Mouse (Mus musculus): ENCODE measurements at regions not wholly inside any gene's neighbourhood (a gene's known extent, or its start where the extent isn't known, plus 50 kb on each side); places are given as distances from the start of the nearest gene placed in this dataset.

DNA sequence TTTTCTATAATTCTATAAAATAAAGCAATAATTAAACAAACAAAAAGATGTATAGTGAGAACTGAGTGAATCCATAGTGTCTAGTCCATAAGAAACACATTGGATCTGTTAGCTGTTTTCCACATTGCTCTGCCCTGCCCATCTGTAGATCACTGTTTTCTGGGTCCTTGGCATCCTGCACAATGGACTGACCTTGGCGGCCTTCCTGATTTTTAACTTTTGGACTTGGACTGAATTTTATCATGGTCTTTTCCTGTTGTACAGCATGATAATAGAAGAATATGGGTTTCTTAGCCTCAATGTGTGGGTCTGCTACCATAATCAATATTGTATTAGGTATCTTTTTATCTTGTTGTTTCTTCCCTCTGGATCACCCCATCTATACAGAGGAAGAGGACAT lies 456.0 kb downstream of the 1810013L24Rik start:
- no peak for ATAC-seq (ENCODE audit: low read depth)
- H3K4me3 ChIP-seq (ENCODE audit: low read depth, low read length): no peak overlapping the region
- no peaks in the 10 kb centered on the region for H3K9me3 ChIP-seq (replicated peaks; ENCODE audit: control insufficient read depth, low read length)
- H3K9ac ChIP-seq (ENCODE audit: low read depth, low read length): no peak overlapping the region
- no peaks in the 10 kb centered on the region for H3K27me3 ChIP-seq (ENCODE audit: control insufficient read depth, insufficient read depth, low read depth, low read length)
- no peak overlapping the region for H3K27ac ChIP-seq (ENCODE audit: low read length)
- H3K4me2 ChIP-seq (ENCODE audit: low read depth, low read length): no peak overlapping the region
- no peaks in the 10 kb centered on the region for H3K36me3 ChIP-seq (ENCODE audit: control insufficient read depth, insufficient read depth)
- 77% methylated on average over 1 of the region's 1 CpGs for WGBS (ENCODE audit: insufficient replicate concordance)
- no peaks in the 10 kb centered on the region for H3K4me1 ChIP-seq (ENCODE audit: control insufficient read depth, low read depth, low read length)

GRCm38 (mm10) chr16:9287557-9287956 lies 457.7 kb downstream of the 1810013L24Rik start:
- H3K4me3 ChIP-seq (ENCODE audit: low read depth, low read length): no peak overlapping the region
- H3K27me3 ChIP-seq (ENCODE audit: control insufficient read depth, insufficient read depth, low read depth, low read length): no peaks in the 10 kb centered on the region
- no peak overlapping the region for H3K4me2 ChIP-seq (ENCODE audit: low read depth, low read length)
- no peaks in the 10 kb centered on the region for H3K9me3 ChIP-seq (replicated peaks; ENCODE audit: control insufficient read depth, low read length)
- H3K36me3 ChIP-seq (ENCODE audit: control insufficient read depth, insufficient read depth): no peaks in the 10 kb centered on the region
- no peak for ATAC-seq (ENCODE audit: low read depth)
- H3K4me1 ChIP-seq (ENCODE audit: control insufficient read depth, low read depth, low read length): no peaks in the 10 kb centered on the region
- WGBS (ENCODE audit: insufficient replicate concordance): 53% methylated on average over 6 of the region's 6 CpGs
- H3K9ac ChIP-seq (ENCODE audit: low read depth, low read length): no peak overlapping the region
- H3K27ac ChIP-seq (ENCODE audit: low read length): no peak overlapping the region

- no peak overlapping the region for H3K4me2 ChIP-seq (ENCODE audit: low read depth, low read length)
- no peak overlapping the region for H3K27ac ChIP-seq (ENCODE audit: low read length)
- no peaks in the 10 kb centered on the region for H3K4me1 ChIP-seq (ENCODE audit: control insufficient read depth, low read depth, low read length)
- no peak overlapping the region for H3K4me3 ChIP-seq (ENCODE audit: low read depth, low read length)
- H3K9me3 ChIP-seq (replicated peaks; ENCODE audit: control insufficient read depth, low read length): no peaks in the 10 kb centered on the region
- H3K36me3 ChIP-seq (ENCODE audit: control insufficient read depth, insufficient read depth): no peaks in the 10 kb centered on the region
- 44% methylated on average over 4 of the region's 4 CpGs for WGBS (ENCODE audit: insufficient replicate concordance)
- ATAC-seq (ENCODE audit: low read depth): no peak
- H3K9ac ChIP-seq (ENCODE audit: low read depth, low read length): no peak overlapping the region
- H3K27me3 ChIP-seq (ENCODE audit: control insufficient read depth, insufficient read depth, low read depth, low read length): no peaks in the 10 kb centered on the region
These were observed 461.6 kb downstream of the 1810013L24Rik start for GRCm38 (mm10) chr16:9291356-9292020.

DNA sequence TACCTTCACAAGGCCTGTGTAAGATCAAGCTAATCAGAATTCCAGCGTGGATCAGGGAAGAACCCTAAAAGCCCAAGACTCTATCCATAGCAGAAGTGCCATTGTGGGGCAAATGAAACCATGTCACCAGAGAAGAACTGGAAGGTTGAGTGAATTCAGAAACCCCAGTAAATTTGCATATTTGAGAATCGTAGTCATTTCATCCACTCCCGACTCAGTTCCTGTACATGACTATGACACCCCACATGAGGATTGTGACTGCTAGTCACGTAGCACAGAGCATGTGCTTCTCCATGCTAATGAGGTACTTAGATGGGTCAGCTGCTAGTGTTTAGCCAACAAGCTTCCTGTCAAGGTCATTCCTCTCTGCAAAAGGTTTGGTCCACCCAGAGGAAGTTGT lies 473.2 kb downstream of the 1810013L24Rik start:
- no peak overlapping the region for H3K4me3 ChIP-seq (ENCODE audit: low read depth, low read length)
- H3K4me2 ChIP-seq (ENCODE audit: low read depth, low read length): no peak overlapping the region
- H3K27me3 ChIP-seq (ENCODE audit: control insufficient read depth, insufficient read depth, low read depth, low read length): no peaks in the 10 kb centered on the region
- H3K4me1 ChIP-seq (ENCODE audit: control insufficient read depth, low read depth, low read length): no peaks in the 10 kb centered on the region
- ATAC-seq (ENCODE audit: low read depth): no peak
- WGBS (ENCODE audit: insufficient replicate concordance): 51% methylated on average over 4 of the region's 4 CpGs
- no peak overlapping the region for H3K9ac ChIP-seq (ENCODE audit: low read depth, low read length)
- H3K9me3 ChIP-seq (replicated peaks; ENCODE audit: control insufficient read depth, low read length): no peaks in the 10 kb centered on the region
- no peaks in the 10 kb centered on the region for H3K36me3 ChIP-seq (ENCODE audit: control insufficient read depth, insufficient read depth)
- H3K27ac ChIP-seq (ENCODE audit: low read length): no peak overlapping the region

GRCm38 (mm10) chr16:9304079-9304478 lies 474.2 kb downstream of the 1810013L24Rik start:
- 54% methylated on average over 1 of the region's 1 CpGs for WGBS (ENCODE audit: insufficient replicate concordance)
- Histone ChIP-seq H3K4me3 (ENCODE audit: low read depth, low read length) (no peak overlapping the region), H3K4me1 (ENCODE audit: control insufficient read depth, low read depth, low read length) (no peaks in the 10 kb centered on the region), H3K36me3 (ENCODE audit: control insufficient read depth, insufficient read depth) (no peaks in the 10 kb centered on the region), H3K4me2 (ENCODE audit: low read depth, low read length) (no peak overlapping the region), H3K9ac (ENCODE audit: low read depth, low read length) (no peak overlapping the region), H3K27me3 (ENCODE audit: control insufficient read depth, insufficient read depth, low read depth, low read length) (no peaks in the 10 kb centered on the region), H3K9me3 (replicated peaks; ENCODE audit: control insufficient read depth, low read length) (no peaks in the 10 kb centered on the region), H3K27ac (ENCODE audit: low read length) (no peak overlapping the region)
- ATAC-seq (ENCODE audit: low read depth): no peak

GRCm38 (mm10) chr16:9310744-9311143 lies 480.8 kb downstream of the 1810013L24Rik start:
- whole genome bisulfite sequencing (ENCODE audit: insufficient replicate concordance): 14% methylated on average over 1 of the region's 1 CpGs
- no peak for ATAC-seq (ENCODE audit: low read depth)
- no peaks in the 10 kb centered on the region for H3K4me1 ChIP-seq (ENCODE audit: control insufficient read depth, low read depth, low read length)
- H3K36me3 ChIP-seq (ENCODE audit: control insufficient read depth, insufficient read depth): no peaks in the 10 kb centered on the region
- H3K9me3 ChIP-seq (replicated peaks; ENCODE audit: control insufficient read depth, low read length): no peaks in the 10 kb centered on the region
- no peak overlapping the region for H3K9ac ChIP-seq (ENCODE audit: low read depth, low read length)
- H3K27ac ChIP-seq (ENCODE audit: low read length): no peak overlapping the region
- H3K27me3 ChIP-seq (ENCODE audit: control insufficient read depth, insufficient read depth, low read depth, low read length): no peaks in the 10 kb centered on the region
- no peak overlapping the region for H3K4me3 ChIP-seq (ENCODE audit: low read depth, low read length)
- no peak overlapping the region for H3K4me2 ChIP-seq (ENCODE audit: low read depth, low read length)

- 65% methylated on average over 1 of the region's 1 CpGs for WGBS (ENCODE audit: insufficient replicate concordance)
- Histone ChIP-seq H3K36me3 (ENCODE audit: control insufficient read depth, insufficient read depth) (no peaks in the 10 kb centered on the region), H3K4me2 (ENCODE audit: low read depth, low read length) (no peak overlapping the region), H3K9ac (ENCODE audit: low read depth, low read length) (no peak overlapping the region), H3K27me3 (ENCODE audit: control insufficient read depth, insufficient read depth, low read depth, low read length) (no peaks in the 10 kb centered on the region), H3K9me3 (replicated peaks; ENCODE audit: control insufficient read depth, low read length) (no peaks in the 10 kb centered on the region), H3K4me3 (ENCODE audit: low read depth, low read length) (no peak overlapping the region), H3K27ac (ENCODE audit: low read length) (no peak overlapping the region), H3K4me1 (ENCODE audit: control insufficient read depth, low read depth, low read length) (no peaks in the 10 kb centered on the region)
- no peak for ATAC-seq (ENCODE audit: low read depth)
These were observed 505.7 kb downstream of the 1810013L24Rik start for GRCm38 (mm10) chr16:9335626-9336025.

GRCm38 (mm10) chr16:9336063-9336462 lies 506.2 kb downstream of the 1810013L24Rik start:
- 59% methylated on average over 6 of the region's 6 CpGs for WGBS (ENCODE audit: insufficient replicate concordance)
- H3K4me3 ChIP-seq (ENCODE audit: low read depth, low read length): no peak overlapping the region

DNA sequence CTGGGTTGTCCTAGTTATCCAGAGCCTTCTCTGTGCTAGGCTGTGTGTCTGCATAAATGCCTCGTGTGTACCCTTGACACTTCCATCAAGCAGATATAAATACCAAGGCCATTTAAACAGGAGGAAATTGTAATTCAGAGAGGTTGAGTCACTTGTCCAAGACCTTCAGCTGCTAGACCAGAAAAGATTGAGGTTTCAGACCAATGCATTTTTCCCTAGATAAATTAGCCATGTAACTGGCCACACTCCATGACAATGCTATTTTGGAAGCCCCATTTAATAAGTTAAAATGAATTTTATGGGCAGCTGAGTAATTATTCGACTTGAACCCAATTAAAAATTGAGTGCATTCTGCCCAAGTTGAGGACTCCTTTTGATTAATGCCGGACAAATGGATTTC lies 509.6 kb downstream of the 1810013L24Rik start:
- Histone ChIP-seq H3K4me3 (ENCODE audit: low read depth, low read length) (no peak overlapping the region), H3K4me2 (ENCODE audit: low read depth, low read length) (no peak overlapping the region), H3K9me3 (replicated peaks; ENCODE audit: control insufficient read depth, low read length) (no peaks in the 10 kb centered on the region), H3K9ac (ENCODE audit: low read depth, low read length) (no peak overlapping the region), H3K27me3 (ENCODE audit: control insufficient read depth, insufficient read depth, low read depth, low read length) (no peaks in the 10 kb centered on the region), H3K4me1 (ENCODE audit: control insufficient read depth, low read depth, low read length) (no peaks in the 10 kb centered on the region), H3K36me3 (ENCODE audit: control insufficient read depth, insufficient read depth) (no peaks in the 10 kb centered on the region), H3K27ac (ENCODE audit: low read length) (no peak overlapping the region)
- 49% methylated on average over 3 of the region's 3 CpGs for WGBS (ENCODE audit: insufficient replicate concordance)
- ATAC-seq (ENCODE audit: low read depth): no peak

More at GRCm38 (mm10) chr16:9336063-9336462, 506.2 kb downstream of the 1810013L24Rik start:
- H3K4me1 ChIP-seq (ENCODE audit: control insufficient read depth, low read depth, low read length): no peaks in the 10 kb centered on the region
- no peaks in the 10 kb centered on the region for H3K27me3 ChIP-seq (ENCODE audit: control insufficient read depth, insufficient read depth, low read depth, low read length)
- no peaks in the 10 kb centered on the region for H3K36me3 ChIP-seq (ENCODE audit: control insufficient read depth, insufficient read depth)
- no peaks in the 10 kb centered on the region for H3K9me3 ChIP-seq (replicated peaks; ENCODE audit: control insufficient read depth, low read length)
- no peak for ATAC-seq (ENCODE audit: low read depth)
- no peak overlapping the region for H3K27ac ChIP-seq (ENCODE audit: low read length)
- H3K4me2 ChIP-seq (ENCODE audit: low read depth, low read length): no peak overlapping the region
- no peak overlapping the region for H3K9ac ChIP-seq (ENCODE audit: low read depth, low read length)
